Mouse (Mus musculus) gastrocnemius, postnatal 10 days (tissue): ENCODE data around the gene Rb1. TPM values are rescaled to one million over a fixed set of nuclear protein-coding genes. Genes with fewer than 3 reads are reported as not detected.

Experiments used
- DNase-seq: peaks from one replicate; pipeline ENCODE4 v3.0.0; 2021; ENCODE audit warnings: mixed read lengths
- long read RNA-seq, 2 experiments: library from polyadenylated mRNA; stranded (forward); transcript quantifications; one replicate each; pipeline ENCODE4 v2.0.0; 2021
- total RNA-seq, 2 experiments: library from RNA; stranded (reverse); gene quantifications; 2 replicates each; pipeline ENCODE4 v1.2.3; 2021

Rb1 gene
- 10 to 100 TPM; 24.7 to 31.0 TPM for total RNA-seq
- long read RNA-seq, experiment 1, full-length matches to known transcripts = 29 of 41 reads
- long read RNA-seq, experiment 1, partial matches to known transcripts = 6 of 41 reads
- long read RNA-seq, experiment 1, other reads (novel, unspliced or antisense) = 6 of 41 reads
- long read RNA-seq, experiment 2, full-length matches to known transcripts = 23 of 31 reads
- long read RNA-seq, experiment 2, partial matches to known transcripts = 3 of 31 reads
- long read RNA-seq, experiment 2, other reads (novel, unspliced or antisense) = 5 of 31 reads

GRCm38 (mm10) chr14:73325456-73326381, at the start of gene Rb1:
Rb1 (minus strand) TSS chr14:73325822.
- peak; percentile 85 for DNase-seq

- no peak for DNase-seq
These were observed 48.8 kb upstream of the Rb1 start for GRCm38 (mm10) chr14:73374315-73374890.

- no peak for DNase-seq
These were observed 48.0 kb upstream of the Rb1 start for GRCm38 (mm10) chr14:73373606-73374005.

GRCm38 (mm10) chr14:73372990-73373389, 47.4 kb upstream of the Rb1 start:
- DNase-seq = no peak

- no peak for DNase-seq
These were observed 46.0 kb upstream of the Rb1 start for GRCm38 (mm10) chr14:73371577-73371976.

GRCm38 (mm10) chr14:73370695-73371372, 45.2 kb upstream of the Rb1 start:
- DNase-seq = no peak

- DNase-seq = no peak
These were observed 44.6 kb upstream of the Rb1 start for GRCm38 (mm10) chr14:73370078-73370670.

- no peak for DNase-seq
These were observed 44.0 kb upstream of the Rb1 start for GRCm38 (mm10) chr14:73369634-73370033.

GRCm38 (mm10) chr14:73368966-73369365, 43.3 kb upstream of the Rb1 start:
- no peak for DNase-seq

- DNase-seq = no peak
These were observed 42.6 kb upstream of the Rb1 start for GRCm38 (mm10) chr14:73368221-73368620.

- DNase-seq = no peak
These were observed 40.7 kb upstream of the Rb1 start for GRCm38 (mm10) chr14:73366278-73366677.

GRCm38 (mm10) chr14:73363782-73364181, 38.2 kb upstream of the Rb1 start:
- no peak for DNase-seq

- DNase-seq = no peak
These were observed 29.1 kb upstream of the Rb1 start for GRCm38 (mm10) chr14:73354700-73355099.

- DNase-seq = no peak
These were observed 25.5 kb upstream of the Rb1 start for GRCm38 (mm10) chr14:73351118-73351517.

- DNase-seq = no peak
These were observed 24.4 kb upstream of the Rb1 start for GRCm38 (mm10) chr14:73350029-73350428.

GRCm38 (mm10) chr14:73349061-73349670, 23.5 kb upstream of the Rb1 start:
- no peak for DNase-seq

- no peak for DNase-seq
These were observed 21.7 kb upstream of the Rb1 start for GRCm38 (mm10) chr14:73347302-73347701.

GRCm38 (mm10) chr14:73345614-73346013, 20.0 kb upstream of the Rb1 start:
- DNase-seq = no peak

GRCm38 (mm10) chr14:73340051-73340755, 14.6 kb upstream of the Rb1 start:
- DNase-seq = no peak

GRCm38 (mm10) chr14:73339615-73340014, 14.0 kb upstream of the Rb1 start:
- DNase-seq = no peak
